Mouse (Mus musculus) limb, embryonic 14.5 days (tissue): Measurements from ENCODE around the gene Mark2. TPM values are rescaled to one million over a fixed set of nuclear protein-coding genes. Genes with fewer than 3 reads are reported as not detected.

ENCODE experiments used
- ATAC-seq: fragments of 200-750 bp; cut with Nextera tagmentation; 2 replicates; pipeline ENCODE4 v1.8.0; 2017; ENCODE audit warnings: low read depth, moderate number of reproducible peaks, moderate TSS enrichment; ENCODE audit not compliant: low FRiP score
- DNase-seq: peaks from one replicate; pipeline ENCODE4 v3.0.0-alpha.2; 2015; ENCODE audit warnings: low spot score
- H3K27ac ChIP-seq: fragments of 300-500 bp; sonication (generic); replicated peaks from 2 replicates; pipeline ENCODE4 v1.5.1; 2014; ENCODE audit warnings: low read depth, mild to moderate bottlenecking, low read length, moderate library complexity, mixed read lengths
- H3K27me3 ChIP-seq: fragments of 300-500 bp; sonication (generic); 2 replicates; pipeline ENCODE4 v1.6.1; 2014; ENCODE audit warnings: low read length, mixed read lengths; ENCODE audit not compliant: control insufficient read depth, insufficient read depth
- H3K36me3 ChIP-seq: fragments of 300-500 bp; sonication (generic); 2 replicates; pipeline ENCODE4 v1.6.1; 2014; ENCODE audit warnings: mild to moderate bottlenecking, low read length, moderate library complexity, mixed read lengths; ENCODE audit not compliant: control insufficient read depth, insufficient read depth
- H3K4me1 ChIP-seq: fragments of 300-500 bp; sonication (generic); 2 replicates; pipeline ENCODE4 v1.6.1; 2014; ENCODE audit warnings: antibody characterized with exemption, low read length, mixed read lengths; ENCODE audit not compliant: control insufficient read depth, insufficient read depth
- H3K4me2 ChIP-seq: fragments of 300-500 bp; sonication (generic); replicated peaks from 2 replicates; pipeline ENCODE4 v1.6.1; 2014; ENCODE audit warnings: low read depth, mild to moderate bottlenecking, low read length, moderate library complexity; ENCODE audit not compliant: severe bottlenecking
- H3K4me3 ChIP-seq: fragments of 300-500 bp; sonication (generic); replicated peaks from 2 replicates; pipeline ENCODE4 v1.5.1; 2014; ENCODE audit warnings: low read length
- H3K9ac ChIP-seq: fragments of 300-500 bp; sonication (generic); 2 replicates; pipeline ENCODE4 v1.6.1; 2014; ENCODE audit warnings: mild to moderate bottlenecking, low read depth, low read length, moderate library complexity; ENCODE audit not compliant: severe bottlenecking
- H3K9me3 ChIP-seq: fragments of 300-500 bp; sonication (generic); 2 replicates; pipeline ENCODE4 v1.6.1; 2016; ENCODE audit warnings: low read length; ENCODE audit not compliant: control insufficient read depth
- POLR2A ChIP-seq: fragments of 200-500 bp; IDR thresholded peaks from 2 replicates; pipeline ENCODE4 v1.8.0; 2012; ENCODE audit warnings: inconsistent platforms, mild to moderate bottlenecking, moderate library complexity, borderline replicate concordance; ENCODE audit not compliant: insufficient read depth, insufficient read length; ENCODE audit errors: extremely low read depth
- WGBS: fragments of 180-500 bp; shearing (Covaris S2); extraction: QIAGEN DNeasy Blood & Tissue Kit; methylation state at CpG from one replicate; pipeline ENCODE4 v1.1.7; 2014; 5-methylcytosine and 5-hydroxymethylcytosine counted together
- polyA plus RNA-seq, 2 experiments: library from polyadenylated mRNA; depleted of rRNA in 1 of 2; stranded (reverse) in 1 of 2; unstranded in 1 of 2; fragments of >200 nt; fragmentation: Nextera tagmentation in 1 of 2; extraction: Ambion mirVana in 1 of 2; gene quantifications; 2 replicates each; pipeline versions ENCODE4 v1.2.1 to v1.2.3; 2012 to 2014

Mark2 gene
- polyA plus RNA-seq, 2 experiments = 48.6 to 65.8 TPM

GRCm38 (mm10) chr19:7257881-7258280, 83.8 kb downstream of the Mark2 start:
- Histone ChIP-seq H3K36me3 (no peaks in the 10 kb centered on the region), H3K27me3 (no peaks in the 10 kb centered on the region), H3K9me3 (0 out of 2 replicates have a peak, but pooled peaks cover 3% of the 10 kb centered on the region), H3K27ac (no peak overlapping the region), H3K9ac (no peak overlapping the region), H3K4me3 (no peak overlapping the region), H3K4me2 (no peak overlapping the region), H3K4me1 (no peaks in the 10 kb centered on the region)
- WGBS = 77% methylated on average over 5 of the region's 5 CpGs
- DNase-seq = no peak
- no peak for ATAC-seq
- no peak for TF ChIP-seq POLR2A

- H3K4me2 ChIP-seq = no peak overlapping the region
- no peak overlapping the region for H3K27ac ChIP-seq
- no peak overlapping the region for H3K9ac ChIP-seq
- H3K27me3 ChIP-seq = no peaks in the 10 kb centered on the region
- no peaks in the 10 kb centered on the region for H3K9me3 ChIP-seq
- WGBS = 76% methylated on average over 3 of the region's 3 CpGs
- H3K4me3 ChIP-seq = no peak overlapping the region
- no peak for TF ChIP-seq POLR2A
- no peaks in the 10 kb centered on the region for H3K36me3 ChIP-seq
- no peak for DNase-seq
- ATAC-seq = no peak
- no peaks in the 10 kb centered on the region for H3K4me1 ChIP-seq
These were observed 95.6 kb downstream of the Mark2 start for GRCm38 (mm10) chr19:7246021-7246420.

- no peaks in the 10 kb centered on the region for H3K27me3 ChIP-seq
- H3K9me3 ChIP-seq = no peaks in the 10 kb centered on the region
- TF ChIP-seq POLR2A = no peak
These were observed 100.6 kb downstream of the Mark2 start, which contains the start of gene Naa40 for GRCm38 (mm10) chr19:7240782-7241690. Gene Naa40, minus strand, starts transcription at chr19:7241183.

GRCm38 (mm10) chr19:7240291-7240690, 101.4 kb downstream of the Mark2 start:
- H3K4me1 ChIP-seq = no peaks in the 10 kb centered on the region; the same call in 1 of the 2 replicates
- WGBS = 1% methylated on average over 13 of the region's 13 CpGs
- peaks cover 17% of the 10 kb centered on the region for H3K36me3 ChIP-seq
- H3K27ac ChIP-seq = peak overlapping the region; percentile 63
- no peak for DNase-seq
- no peak for ATAC-seq
- no peaks in the 10 kb centered on the region for H3K9me3 ChIP-seq
- TF ChIP-seq POLR2A = no peak
- peak overlapping the region; percentile 81 for H3K9ac ChIP-seq
- H3K4me3 ChIP-seq = peak overlapping the region; percentile 78
- H3K27me3 ChIP-seq = no peaks in the 10 kb centered on the region
- H3K4me2 ChIP-seq = peak overlapping the region; percentile 94

More at GRCm38 (mm10) chr19:7240782-7241690, 100.6 kb downstream of the Mark2 start, which contains the start of gene Naa40:
- peak within 1 kb of the TSS; percentile 78 for H3K4me3 ChIP-seq
- peak within 1 kb of the TSS; percentile 63 for H3K27ac ChIP-seq
- WGBS = under 1% methylated on average over 64 of the region's 80 CpGs
- peaks cover 17% of the 10 kb centered on the region for H3K36me3 ChIP-seq
- DNase-seq = peak; percentile 94
- H3K9ac ChIP-seq = peak within 1 kb of the TSS; percentile 81
- peak within 1 kb of the TSS; percentile 94 for H3K4me2 ChIP-seq
- ATAC-seq = peak; percentile 96
- H3K4me1 ChIP-seq = no peaks in the 10 kb centered on the region; the same call in 1 of the 2 replicates

- Histone ChIP-seq H3K9ac (no peak overlapping the region), H3K9me3 (no peaks in the 10 kb centered on the region), H3K4me2 (peak overlapping the region; percentile 94), H3K4me1 (no peaks in the 10 kb centered on the region; the same call in 1 of the 2 replicates), H3K27me3 (no peaks in the 10 kb centered on the region), H3K4me3 (peak overlapping the region; percentile 78; the same call in 1 of the 2 replicates), H3K36me3 (peaks cover 17% of the 10 kb centered on the region), H3K27ac (no peak overlapping the region)
- DNase-seq (no peak), ATAC-seq (no peak)
- no peak for TF ChIP-seq POLR2A
- 82% methylated on average over 3 of the region's 3 CpGs for WGBS
These were observed 102.1 kb downstream of the Mark2 start for GRCm38 (mm10) chr19:7239574-7239973.
